Mouse (Mus musculus): ENCODE results near the gene Dennd4a. TPM values are rescaled to one million over a fixed set of nuclear protein-coding genes. Genes with fewer than 3 reads are reported as not detected.
"Not testable (repeated sequence)": the region's sequence is repeated elsewhere in the genome, so short reads cannot be mapped to it uniquely, and the experiment has no call there.

Gene Dennd4a
- total RNA-seq, 2 experiments from 2014 or later, result 27.5 to 61.0 TPM

DNA sequence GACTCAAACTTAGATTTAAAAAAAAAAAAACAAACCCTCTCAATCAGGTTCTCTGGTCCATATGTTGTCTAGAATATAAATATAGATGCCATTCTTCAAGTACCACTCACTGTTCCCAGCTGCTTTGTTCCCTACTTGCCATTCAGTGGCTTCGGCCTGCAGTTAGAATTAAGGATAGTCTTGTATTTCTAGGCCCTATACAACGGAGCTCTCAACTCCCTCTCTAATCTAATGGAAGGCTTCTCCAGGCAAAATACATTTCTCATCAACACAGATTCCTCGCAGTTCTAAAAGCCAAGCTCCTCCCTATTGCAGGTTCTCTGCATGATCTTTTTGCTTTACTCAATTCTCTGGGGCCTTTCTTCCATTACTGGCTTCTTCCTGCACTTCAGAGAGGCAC lies 1.3 kb upstream of the Dennd4a start:
- ATAC-seq (replicated peaks; ENCODE audit: poor library complexity, severe bottlenecking), result no peak

DNA sequence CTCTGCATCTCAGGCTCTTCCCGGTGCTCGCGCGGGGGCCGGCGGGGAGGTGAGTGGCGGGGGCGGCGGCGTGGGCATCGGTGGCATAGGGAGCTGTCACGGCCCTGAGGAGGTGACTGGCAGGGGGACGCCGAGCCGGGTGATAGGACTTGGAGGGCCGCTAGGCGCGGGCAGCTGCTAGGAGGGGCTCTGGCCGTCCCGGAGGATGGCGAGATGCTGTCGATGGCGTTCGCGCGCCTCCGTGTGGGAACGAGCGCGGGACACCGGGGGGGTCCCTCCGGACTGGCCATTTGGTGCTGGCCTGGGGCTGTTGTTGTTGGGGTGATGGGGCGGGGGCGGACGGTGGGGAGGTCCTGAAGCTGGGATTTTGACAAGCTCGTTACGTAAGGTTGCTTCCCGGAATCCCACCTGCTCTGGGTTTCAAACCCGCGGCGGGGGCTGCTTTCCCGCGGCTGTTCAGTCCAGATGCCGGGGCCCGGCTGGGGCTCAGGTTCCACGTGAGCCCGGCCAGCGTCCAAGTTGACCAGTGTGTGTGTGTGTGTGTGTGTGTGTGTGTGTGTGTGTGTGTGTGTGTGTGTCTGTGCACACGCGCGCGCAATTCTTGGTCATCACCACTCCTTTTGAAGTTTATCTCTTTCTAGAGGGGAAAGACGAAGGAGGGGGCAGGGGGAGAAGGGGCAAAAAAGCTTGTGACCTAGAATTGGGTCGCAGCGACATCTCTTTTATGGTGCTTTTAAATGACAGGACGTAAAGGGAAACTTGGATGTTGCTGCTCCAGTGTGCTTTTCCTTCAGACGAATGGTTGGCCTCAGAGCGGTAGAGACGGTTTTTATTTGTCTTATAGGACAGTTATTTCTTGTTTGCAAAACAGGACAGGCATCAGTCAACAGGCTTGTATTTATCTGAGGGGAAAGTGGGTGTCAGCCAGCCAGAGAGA lies 666 bp downstream of the Dennd4a start:
- no peak for ATAC-seq (replicated peaks; ENCODE audit: poor library complexity, severe bottlenecking)

DNA sequence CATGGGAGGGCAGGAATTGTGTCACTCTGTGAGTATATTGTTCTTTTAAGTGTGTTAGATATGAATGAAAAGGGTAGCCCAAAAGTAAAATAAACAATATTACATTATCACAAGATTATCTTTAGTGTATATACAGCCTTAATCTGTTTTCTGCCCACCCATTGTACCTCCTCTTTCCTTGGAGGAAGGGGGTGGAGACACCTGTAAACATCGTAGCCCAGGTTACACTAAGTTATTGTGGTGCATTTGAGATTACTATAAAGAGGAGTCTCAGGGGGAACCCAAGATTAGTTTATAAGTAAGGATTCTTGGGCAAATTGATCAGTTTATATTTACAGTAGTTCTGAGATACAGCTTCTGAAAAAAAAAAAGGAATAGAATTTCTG lies 1.3 kb downstream of the Dennd4a start:
- ATAC-seq (replicated peaks; ENCODE audit: poor library complexity, severe bottlenecking), result no peak

- ATAC-seq (replicated peaks; ENCODE audit: poor library complexity, severe bottlenecking), result no peak
These were observed 3.1 kb downstream of the Dennd4a start for GRCm38 (mm10) chr9:64814273-64814672.

DNA sequence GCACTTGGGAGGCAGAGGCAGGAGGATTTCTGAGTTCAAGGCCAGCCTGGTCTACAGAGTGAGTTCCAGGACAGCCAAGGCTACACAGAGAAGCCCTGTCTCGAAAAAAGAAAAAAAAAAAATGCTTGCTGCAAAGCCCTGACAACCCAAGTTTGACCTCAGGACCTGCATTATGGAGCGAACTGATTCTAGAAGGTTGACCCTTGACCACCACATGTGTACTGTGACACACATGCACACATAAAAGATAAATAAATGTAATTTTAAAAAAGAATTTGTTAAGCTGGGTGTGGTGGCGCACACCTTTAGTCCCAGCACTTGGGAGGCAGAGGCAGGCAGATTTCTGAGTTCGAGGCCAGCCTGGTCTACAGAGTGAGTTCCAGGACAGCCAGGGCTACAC lies 8.5 kb downstream of the Dennd4a start:
- ATAC-seq (replicated peaks; ENCODE audit: poor library complexity, severe bottlenecking), result not testable (repeated sequence)

- ATAC-seq (replicated peaks; ENCODE audit: poor library complexity, severe bottlenecking), result no peak
These were observed 9.1 kb downstream of the Dennd4a start for GRCm38 (mm10) chr9:64820086-64820795.

DNA sequence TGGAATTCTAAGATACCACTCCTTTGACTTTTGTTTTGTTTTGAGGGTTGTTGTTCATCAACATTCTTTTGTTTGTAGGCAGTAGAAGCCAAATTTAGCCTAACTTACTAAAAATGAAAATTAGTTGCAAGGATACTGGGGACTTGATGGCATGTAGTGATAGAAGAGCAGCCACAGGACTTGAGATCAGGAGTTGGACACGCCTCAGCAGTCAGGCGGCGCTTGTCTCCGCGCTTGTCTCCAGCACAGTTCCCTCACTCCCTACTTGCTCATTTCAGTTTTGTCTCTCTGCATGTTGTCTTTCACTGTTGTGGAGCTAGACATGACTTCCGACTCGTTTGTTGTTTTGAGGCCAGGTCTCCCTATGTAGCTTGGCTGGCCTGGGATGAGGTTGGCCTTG lies 11.1 kb downstream of the Dennd4a start:
- no peak for ATAC-seq (replicated peaks; ENCODE audit: poor library complexity, severe bottlenecking)

DNA sequence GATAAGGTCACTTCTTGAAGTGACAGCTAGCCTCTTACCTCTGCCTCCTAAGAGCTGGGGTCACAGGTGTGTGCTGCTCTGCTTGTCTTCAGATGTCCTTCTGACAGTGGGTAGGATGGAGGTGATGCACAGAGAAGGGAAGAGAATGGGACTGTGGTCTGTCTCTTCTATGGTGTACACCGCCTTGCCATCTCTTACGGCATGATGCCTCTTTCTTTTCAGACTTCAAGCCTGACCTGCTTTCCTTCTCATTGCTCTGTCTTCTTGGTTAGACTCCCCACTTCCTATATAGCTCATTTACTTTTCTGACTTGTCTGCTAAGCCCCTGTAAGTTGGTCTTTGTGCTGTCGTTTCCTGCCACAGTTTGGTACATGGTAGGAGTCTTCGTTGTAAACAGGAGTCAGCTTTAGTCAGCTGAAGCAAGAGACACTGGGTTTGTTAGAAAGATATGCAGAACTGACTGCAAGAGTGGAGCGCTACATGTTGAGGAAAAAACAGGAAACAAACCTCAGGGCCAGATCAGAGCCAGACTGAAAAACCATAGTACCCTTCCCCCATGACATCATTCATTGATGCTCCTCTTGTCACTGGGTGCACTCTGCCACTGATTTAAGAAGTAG lies 13.4 kb downstream of the Dennd4a start:
- ATAC-seq (replicated peaks; ENCODE audit: poor library complexity, severe bottlenecking), result peak; percentile 59

DNA sequence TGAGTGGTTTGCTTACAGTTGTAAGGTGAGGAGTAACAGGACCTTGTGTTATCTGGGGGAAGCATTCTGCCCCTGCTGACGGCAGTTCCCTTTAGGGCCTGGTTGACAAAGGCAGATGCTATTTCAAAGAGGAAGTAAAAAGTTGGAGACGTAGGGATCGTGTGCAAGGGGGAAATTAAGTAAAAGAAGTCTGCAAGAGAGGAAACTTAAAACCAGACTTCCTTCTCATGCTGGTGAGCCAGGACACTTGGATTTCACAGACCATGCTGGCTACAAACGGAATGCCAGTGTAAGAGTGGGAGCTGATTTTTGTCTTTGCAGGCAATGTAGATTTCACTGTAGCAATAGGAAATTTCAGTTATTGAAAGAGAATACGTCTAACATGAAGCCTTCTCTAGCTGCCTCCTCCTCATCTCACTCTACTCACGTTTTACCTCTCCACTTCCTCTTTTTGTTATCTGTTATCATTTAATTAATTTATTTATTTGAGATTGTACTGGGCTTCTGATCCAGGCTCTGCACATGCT lies 19.0 kb downstream of the Dennd4a start:
- ATAC-seq (replicated peaks; ENCODE audit: poor library complexity, severe bottlenecking), result peak; percentile 92

- no peak for ATAC-seq (replicated peaks; ENCODE audit: poor library complexity, severe bottlenecking)
These were observed 19.5 kb downstream of the Dennd4a start for GRCm38 (mm10) chr9:64830641-64831040.

GRCm38 (mm10) chr9:64831760-64832159 lies 20.6 kb downstream of the Dennd4a start:
- ATAC-seq (replicated peaks; ENCODE audit: poor library complexity, severe bottlenecking), result no peak

DNA sequence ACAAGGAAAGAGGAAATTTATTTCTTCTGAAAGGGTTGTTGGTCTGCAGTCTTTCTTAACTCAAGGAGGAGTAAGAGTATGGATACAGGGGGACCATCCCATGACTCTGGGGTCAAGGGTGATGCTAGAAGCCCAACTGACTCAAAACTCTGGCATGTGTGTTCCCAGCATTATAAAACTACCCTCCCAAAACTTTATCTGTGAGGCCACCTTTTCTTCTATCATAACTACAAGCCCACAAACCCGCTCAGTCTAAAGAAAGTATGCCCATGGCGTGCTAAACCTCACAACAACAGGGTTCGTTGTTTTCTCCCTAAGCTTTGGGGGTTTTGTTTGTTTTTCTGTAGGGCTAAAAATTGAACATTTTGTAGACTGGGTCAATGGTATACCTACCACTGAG lies 23.3 kb downstream of the Dennd4a start:
- no peak for ATAC-seq (replicated peaks; ENCODE audit: poor library complexity, severe bottlenecking)

GRCm38 (mm10) chr9:64845355-64845754 lies 34.2 kb downstream of the Dennd4a start:
- ATAC-seq (replicated peaks; ENCODE audit: poor library complexity, severe bottlenecking), result no peak

- ATAC-seq (replicated peaks; ENCODE audit: poor library complexity, severe bottlenecking), result no peak
These were observed 38.4 kb downstream of the Dennd4a start for GRCm38 (mm10) chr9:64849548-64849947.

DNA sequence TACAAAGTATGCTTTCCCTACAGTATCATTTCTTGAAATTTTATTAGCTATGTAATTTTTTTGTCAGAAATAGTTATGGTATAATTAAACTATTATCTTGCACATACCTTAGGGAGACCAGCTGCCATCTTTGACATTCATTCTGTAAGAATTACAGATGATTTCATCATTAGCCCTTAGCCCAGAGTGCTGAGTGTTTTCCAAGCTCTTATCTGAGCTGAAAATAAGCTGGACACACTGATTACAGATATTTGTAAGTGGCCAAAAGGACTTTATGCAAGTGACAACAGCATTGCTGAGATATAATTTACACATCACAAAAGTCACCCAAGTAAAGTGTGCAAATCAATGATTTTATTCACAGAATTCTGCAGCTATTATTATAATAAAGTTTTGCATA lies 48.9 kb downstream of the Dennd4a start:
- no peak for ATAC-seq (replicated peaks; ENCODE audit: poor library complexity, severe bottlenecking)

DNA sequence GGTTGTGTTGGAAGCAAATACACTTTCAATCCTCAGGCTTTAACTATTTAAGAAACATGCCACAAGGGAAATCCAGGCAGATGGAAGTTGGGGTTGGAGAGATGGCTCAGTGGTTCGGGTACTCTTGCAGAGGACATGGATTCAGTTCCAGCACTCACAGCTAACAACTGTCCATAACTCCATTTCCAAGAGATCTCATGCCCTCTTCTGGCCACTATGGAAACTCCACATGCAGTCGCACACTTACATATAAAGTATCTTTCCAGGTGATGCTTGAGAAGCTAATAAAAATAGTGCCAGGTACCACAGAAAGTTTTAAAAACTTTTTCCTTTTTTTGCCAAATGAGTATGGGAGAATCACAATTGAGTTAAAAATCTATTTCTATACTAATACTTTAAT lies 51.5 kb downstream of the Dennd4a start:
- peak; percentile 44 for ATAC-seq (replicated peaks; ENCODE audit: poor library complexity, severe bottlenecking)

DNA sequence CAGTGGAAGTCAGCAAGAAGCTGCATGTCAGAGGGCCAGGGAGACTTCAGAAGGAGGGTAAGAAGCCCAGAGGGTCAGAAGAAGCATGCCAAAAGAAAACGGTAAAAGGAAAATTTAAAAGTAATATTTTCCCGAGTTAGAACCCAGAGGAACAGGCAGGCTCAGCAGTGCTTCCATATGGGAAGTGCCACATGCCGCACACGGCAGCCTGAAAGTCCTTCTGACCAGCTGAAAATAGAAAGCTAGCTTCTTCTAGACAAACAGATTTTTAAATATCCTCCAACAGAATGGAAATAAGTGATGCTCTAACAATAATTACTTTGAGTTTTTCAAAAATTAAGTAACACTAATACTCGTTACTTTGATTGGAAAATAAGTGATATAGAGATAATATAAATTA lies 74.9 kb downstream of the Dennd4a start:
- ATAC-seq (replicated peaks; ENCODE audit: poor library complexity, severe bottlenecking), result no peak

DNA sequence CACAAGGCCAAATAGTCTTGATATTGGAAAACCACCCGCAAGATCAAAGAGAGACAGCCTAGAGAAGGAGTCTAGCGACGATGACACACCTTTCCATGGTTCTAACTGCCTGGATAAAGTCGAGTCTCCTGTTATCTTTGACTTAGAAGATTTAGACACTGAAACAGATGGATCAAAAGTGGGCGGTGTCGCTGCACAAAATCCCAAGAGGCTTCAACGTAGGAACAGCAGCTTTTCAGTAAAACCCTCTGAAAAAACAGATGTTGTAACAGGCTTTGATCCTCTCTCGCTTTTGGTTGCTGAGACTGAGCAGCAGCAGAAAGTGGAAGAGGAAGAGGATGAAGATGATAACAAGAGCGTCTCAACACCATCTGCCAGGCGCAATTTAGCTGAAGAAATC lies 85.5 kb downstream of the Dennd4a start:
- no peak for ATAC-seq (replicated peaks; ENCODE audit: poor library complexity, severe bottlenecking)

- ATAC-seq (replicated peaks; ENCODE audit: poor library complexity, severe bottlenecking), result no peak
These were observed 91.7 kb downstream of the Dennd4a start for GRCm38 (mm10) chr9:64902866-64903265.

GRCm38 (mm10) chr9:64903386-64903785 lies 92.2 kb downstream of the Dennd4a start:
- ATAC-seq (replicated peaks; ENCODE audit: poor library complexity, severe bottlenecking), result peak; percentile 67

Measured in granulocyte monocyte progenitor cell, adult 5-6 weeks (primary cell).